Mouse (Mus musculus): ENCODE results near the gene BC029722. TPM values are rescaled to one million over a fixed set of nuclear protein-coding genes. Genes with fewer than 3 reads are reported as not detected.

Gene BC029722
- polyA plus RNA-seq (2012; rRNA removed) = 39.1 and 88.0 TPM in 2 replicates

GRCm38 (mm10) chr2:155819392-155819448 lies at the start of gene BC029722:
TSS of gene BC029722 (minus strand) at chr2:155819426.

GRCm38 (mm10) chr2:155834732-155835131 lies 15.5 kb upstream of the BC029722 start, which contains the start of gene Fam83c:
TSS of gene Fam83c (minus strand) at chr2:155834854.

GRCm38 (mm10) chr2:155826630-155827424 lies 7.6 kb upstream of the BC029722 start, which contains the start of gene Eif6:
TSS of gene Eif6 (minus strand) at chr2:155826925.

GRCm38 (mm10) chr2:155774927-155775684 lies 44.1 kb downstream of the BC029722 start, which contains the start of gene Mmp24:
TSS of gene Mmp24 (plus strand) at chr2:155775342.

Other genes with a start within 250 kb of the BC029722 start
- gene Gss, start 226.6 kb downstream of the BC029722 start, polyA plus RNA-seq (2012; rRNA removed) = 59.0 and 67.1 TPM in 2 replicates
- gene Myh7b, start 208.2 kb downstream of the BC029722 start, polyA plus RNA-seq (2012; rRNA removed) = 0.02 TPM in 1 of 2 replicates, not detected in the other
- gene Trpc4ap, start 127.0 kb downstream of the BC029722 start, polyA plus RNA-seq (2012; rRNA removed) = 72.7 and 87.2 TPM in 2 replicates
- gene Edem2, start 90.0 kb downstream of the BC029722 start, polyA plus RNA-seq (2012; rRNA removed) = 42.9 and 44.4 TPM in 2 replicates
- not detected in 2 replicates for gene Gm17581, start 83.6 kb downstream of the BC029722 start, polyA plus RNA-seq (2012; rRNA removed)
- gene Procr, start 68.3 kb downstream of the BC029722 start, polyA plus RNA-seq (2012; rRNA removed) = 6.5 and 8.9 TPM in 2 replicates
- gene Mmp24, start 44.1 kb downstream of the BC029722 start, polyA plus RNA-seq (2012; rRNA removed) = 0.22 TPM in 2 replicates
- 175 and 188 TPM in 2 replicates for gene Eif6, start 7.5 kb upstream of the BC029722 start, polyA plus RNA-seq (2012; rRNA removed)
- 8.5 and 10.6 TPM in 2 replicates for gene Fam83c, start 15.4 kb upstream of the BC029722 start, polyA plus RNA-seq (2012; rRNA removed)
- 4.6 and 7.1 TPM in 2 replicates for gene Uqcc1, start 110.9 kb upstream of the BC029722 start, polyA plus RNA-seq (2012; rRNA removed)
- gene Gm15557, start 121.3 kb upstream of the BC029722 start, polyA plus RNA-seq (2012; rRNA removed) = not detected in 2 replicates
- gene Gdf5, start 125.9 kb upstream of the BC029722 start, polyA plus RNA-seq (2012; rRNA removed) = 0.39 and 0.54 TPM in 2 replicates
- 1.7 and 1.9 TPM in 2 replicates for gene Cep250, start 137.0 kb upstream of the BC029722 start, polyA plus RNA-seq (2012; rRNA removed)
- 0.34 and 0.77 TPM in 2 replicates for gene 6430550D23Rik, start 188.6 kb upstream of the BC029722 start, polyA plus RNA-seq (2012; rRNA removed)
- gene Ergic3, start 188.6 kb upstream of the BC029722 start, polyA plus RNA-seq (2012; rRNA removed) = 112 and 123 TPM in 2 replicates
- 52.4 and 63.6 TPM in 2 replicates for gene Fer1l4, start 233.5 kb upstream of the BC029722 start, polyA plus RNA-seq (2012; rRNA removed)
- 2.2 and 2.8 TPM in 2 replicates for gene Spag4, start 245.7 kb upstream of the BC029722 start, polyA plus RNA-seq (2012; rRNA removed)

Data from stomach, adult 2 months (tissue).